ENCODE assay signal across 9 mouse cellular contexts in genomic region chr9:33246932-33247331, GRCm38 (mm10).
DNase-seq lines count a peak whose midpoint lies in the region; ATAC-seq and TF ChIP-seq lines count a peak whose summit lies in the region.
"Had no signal": no experiment of that assay in that cellular context is flagged by ENCODE, and none has a peak within 500 bp of the region (broad histone marks: within the 10 kb centered on the region; RNA-seq: fewer than 3 reads in every experiment).

No protein-coding gene starts in this region.

- H3K9ac ChIP-seq in intestine, postnatal 0 days (ENCODE audit: low read depth, low read length) = no peak overlapping the region
- no peak overlapping the region for H3K9ac ChIP-seq in intestine, embryonic 15.5 days
- H3K9ac ChIP-seq in forebrain, embryonic 14.5 days (ENCODE audit: low read length) = no peak overlapping the region
- H3K9ac ChIP-seq: midbrain, embryonic 12.5 days had no signal

- H3K4me1 ChIP-seq in intestine, postnatal 0 days (replicated peaks; ENCODE audit: control insufficient read depth, insufficient read depth, low read length) = no peaks in the 10 kb centered on the region
- H3K4me1 ChIP-seq in intestine, embryonic 15.5 days (replicated peaks) = no peaks in the 10 kb centered on the region
- no peaks in the 10 kb centered on the region for H3K4me1 ChIP-seq in forebrain, embryonic 14.5 days (ENCODE audit: control insufficient read depth, insufficient read depth, low read length)
- H3K4me1 ChIP-seq: midbrain, embryonic 12.5 days had no signal

- no peak for ATAC-seq in intestine, postnatal 0 days
- no peak for ATAC-seq in intestine, embryonic 15.5 days
- ATAC-seq in forebrain, embryonic 14.5 days = no peak
- ATAC-seq in monocyte, adult 5-6 weeks (replicated peaks; ENCODE audit: insufficient number of reproducible peaks, low FRiP score, low TSS enrichment, poor library complexity, severe bottlenecking) = no peak

- peak; percentile 41 for DNase-seq in ES-CJ7 (ENCODE audit: low read depth, low spot score)
- peak; percentile 80 for DNase-seq in brain, adult 2 months (ENCODE audit: low read depth, low spot score)
- DNase-seq in forebrain, embryonic 14.5 days (ENCODE audit: low spot score) = peak; percentile 75
- DNase-seq in layer of hippocampus, postnatal 25 days (ENCODE audit: extremely low spot score in 1 of 2, low spot score in 1 of 2) = peak; percentile 35 to 74
- DNase-seq in ovary, postnatal 14 days (ENCODE audit: low spot score) = peak; percentile 30

- 40% methylated on average over 2 of the region's 2 CpGs for WGBS in intestine, postnatal 0 days
- WGBS in intestine, embryonic 15.5 days = 39% methylated on average over 2 of the region's 2 CpGs
- 39% methylated on average over 2 of the region's 2 CpGs for WGBS in forebrain, embryonic 14.5 days

- H3K27ac ChIP-seq in intestine, postnatal 0 days (ENCODE audit: low read depth, low read length) = no peak overlapping the region
- H3K27ac ChIP-seq in intestine, embryonic 15.5 days = no peak overlapping the region
- no peak overlapping the region for H3K27ac ChIP-seq in forebrain, embryonic 14.5 days (ENCODE audit: low read depth, low read length)
- H3K27ac ChIP-seq: midbrain, embryonic 12.5 days had no signal

- no peak overlapping the region for H3K4me2 ChIP-seq in intestine, postnatal 0 days (replicated peaks; ENCODE audit: low read depth)
- H3K4me2 ChIP-seq in intestine, embryonic 15.5 days (replicated peaks) = no peak overlapping the region
- H3K4me2 ChIP-seq in forebrain, embryonic 14.5 days (ENCODE audit: low read length) = no peak overlapping the region
- H3K4me2 ChIP-seq: midbrain, embryonic 12.5 days had no signal

- H3K9me3 ChIP-seq in intestine, postnatal 0 days (ENCODE audit: control insufficient read depth) = no peaks in the 10 kb centered on the region
- no peaks in the 10 kb centered on the region for H3K9me3 ChIP-seq in intestine, embryonic 15.5 days
- no peaks in the 10 kb centered on the region for H3K9me3 ChIP-seq in forebrain, embryonic 14.5 days (replicated peaks; ENCODE audit: control insufficient read depth, low read length)
- H3K9me3 ChIP-seq: midbrain, embryonic 12.5 days had no signal

- no peaks in the 10 kb centered on the region for H3K36me3 ChIP-seq in intestine, postnatal 0 days (ENCODE audit: control insufficient read depth, insufficient read depth)
- no peaks in the 10 kb centered on the region for H3K36me3 ChIP-seq in intestine, embryonic 15.5 days
- H3K36me3 ChIP-seq in forebrain, embryonic 14.5 days (ENCODE audit: control insufficient read depth, insufficient read depth, low read length) = no peaks in the 10 kb centered on the region
- H3K36me3 ChIP-seq: midbrain, embryonic 12.5 days had no signal

- TF ChIP-seq CTCF in intestine, postnatal 0 days (IDR thresholded peaks at IDR 0.05; ENCODE audit: low read depth) = peak; percentile 89

- H3K4me3 ChIP-seq in intestine, postnatal 0 days (ENCODE audit: low read depth, low read length) = no peak overlapping the region
- no peak overlapping the region for H3K4me3 ChIP-seq in intestine, embryonic 15.5 days (replicated peaks)
- H3K4me3 ChIP-seq in forebrain, embryonic 14.5 days (ENCODE audit: low read depth, low read length) = no peak overlapping the region
- H3K4me3 ChIP-seq: midbrain, embryonic 12.5 days had no signal

- H3K27me3 ChIP-seq in intestine, postnatal 0 days (replicated peaks; ENCODE audit: control insufficient read depth, insufficient read depth, low read length) = no peaks in the 10 kb centered on the region
- no peaks in the 10 kb centered on the region for H3K27me3 ChIP-seq in intestine, embryonic 15.5 days (replicated peaks)
- no peaks in the 10 kb centered on the region for H3K27me3 ChIP-seq in forebrain, embryonic 14.5 days (replicated peaks; ENCODE audit: control insufficient read depth, insufficient read depth, low read length)
- H3K27me3 ChIP-seq: midbrain, embryonic 12.5 days had no signal

Comparison
In these comparisons a context has a peak if more than half of its experiments do, and no peak if none do; other contexts are left out.
1. DNase-seq: peak in every context shown above with its lines; median percentile 80 in brain, adult 2 months; 75 in forebrain, embryonic 14.5 days; 54 in layer of hippocampus, postnatal 25 days; 41 in ES-CJ7; 30 in ovary, postnatal 14 days.